Mouse (Mus musculus) limb, embryonic 10.5 days (tissue): ENCODE data around the gene Gm4792. TPM values are rescaled to one million over a fixed set of nuclear protein-coding genes. Genes with fewer than 3 reads are reported as not detected.
A peak's percentile ranks its signal among the peaks of the same experiment; 100 is the strongest.

Source experiments
- DNase-seq: peaks from one replicate; pipeline ENCODE4 v3.0.0-alpha.2; 2017; ENCODE audit warnings: low spot score
- H3K27ac ChIP-seq: fragments of 300-500 bp; sonication (generic); 2 replicates; pipeline ENCODE4 v1.5.1; 2016; ENCODE audit warnings: mild to moderate bottlenecking
- H3K27me3 ChIP-seq: fragments of 300-500 bp; sonication (generic); 2 replicates; pipeline ENCODE4 v1.6.1; 2016; ENCODE audit warnings: low read depth, mild to moderate bottlenecking; ENCODE audit not compliant: poor library complexity, severe bottlenecking
- H3K36me3 ChIP-seq: fragments of 300-500 bp; sonication (generic); 2 replicates; pipeline ENCODE4 v1.6.1; 2016; ENCODE audit warnings: mild to moderate bottlenecking, moderate library complexity
- H3K4me1 ChIP-seq: fragments of 300-500 bp; sonication (generic); 2 replicates; pipeline ENCODE4 v1.6.1; 2016
- H3K4me3 ChIP-seq: fragments of 300-500 bp; sonication (generic); 2 replicates; pipeline ENCODE4 v1.5.1; 2016; ENCODE audit warnings: mild to moderate bottlenecking, moderate library complexity
- H3K9me3 ChIP-seq: fragments of 300-500 bp; sonication (generic); replicated peaks from 2 replicates; pipeline ENCODE4 v1.6.1; 2016; ENCODE audit warnings: mild to moderate bottlenecking
- WGBS: fragments of 180-500 bp; shearing (Covaris S2); methylation state at CpG from one replicate; pipeline ENCODE4 v1.1.7; 2016; 5-methylcytosine and 5-hydroxymethylcytosine counted together
- polyA plus RNA-seq: library from polyadenylated mRNA; unstranded; fragments of >200 nt; fragmentation: Nextera tagmentation; extraction: Ambion mirVana; gene quantifications from 2 replicates; pipeline ENCODE4 v1.2.1, GENCODE M21; 2016

The Gm4792 gene
- polyA plus RNA-seq, 1 experiment from 2014 or later = not detected

DNA sequence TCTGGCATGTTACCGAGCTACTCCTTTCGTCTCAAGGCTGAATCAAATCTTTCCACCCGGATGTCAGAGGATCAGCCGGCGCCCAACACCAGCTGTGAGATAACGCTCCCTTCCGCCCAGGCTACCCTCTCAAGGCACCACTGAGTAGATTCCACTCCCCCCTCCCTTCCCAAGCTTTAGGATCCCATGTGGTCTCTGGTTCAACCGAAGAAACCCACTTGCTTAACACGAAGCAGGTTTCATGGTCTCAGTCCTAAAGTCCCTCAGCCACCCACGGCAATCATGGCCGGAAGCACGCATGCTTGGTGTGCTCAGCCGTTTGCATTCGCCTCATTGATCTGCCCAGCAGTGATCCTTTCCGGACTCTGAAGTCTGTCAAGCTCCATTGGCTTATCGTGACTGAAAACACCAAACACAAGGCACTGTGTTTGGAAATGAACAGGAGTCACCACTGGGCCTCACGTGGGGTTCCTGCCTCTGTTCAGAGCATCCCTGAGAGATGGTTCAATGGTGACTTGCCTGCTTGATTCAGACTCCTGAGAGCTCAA, 45.2 kb downstream of the Gm4792 start:
- no peak overlapping the region for H3K27ac ChIP-seq
- no peak for DNase-seq
- WGBS = 74% methylated on average over 17 of the region's 17 CpGs

DNA sequence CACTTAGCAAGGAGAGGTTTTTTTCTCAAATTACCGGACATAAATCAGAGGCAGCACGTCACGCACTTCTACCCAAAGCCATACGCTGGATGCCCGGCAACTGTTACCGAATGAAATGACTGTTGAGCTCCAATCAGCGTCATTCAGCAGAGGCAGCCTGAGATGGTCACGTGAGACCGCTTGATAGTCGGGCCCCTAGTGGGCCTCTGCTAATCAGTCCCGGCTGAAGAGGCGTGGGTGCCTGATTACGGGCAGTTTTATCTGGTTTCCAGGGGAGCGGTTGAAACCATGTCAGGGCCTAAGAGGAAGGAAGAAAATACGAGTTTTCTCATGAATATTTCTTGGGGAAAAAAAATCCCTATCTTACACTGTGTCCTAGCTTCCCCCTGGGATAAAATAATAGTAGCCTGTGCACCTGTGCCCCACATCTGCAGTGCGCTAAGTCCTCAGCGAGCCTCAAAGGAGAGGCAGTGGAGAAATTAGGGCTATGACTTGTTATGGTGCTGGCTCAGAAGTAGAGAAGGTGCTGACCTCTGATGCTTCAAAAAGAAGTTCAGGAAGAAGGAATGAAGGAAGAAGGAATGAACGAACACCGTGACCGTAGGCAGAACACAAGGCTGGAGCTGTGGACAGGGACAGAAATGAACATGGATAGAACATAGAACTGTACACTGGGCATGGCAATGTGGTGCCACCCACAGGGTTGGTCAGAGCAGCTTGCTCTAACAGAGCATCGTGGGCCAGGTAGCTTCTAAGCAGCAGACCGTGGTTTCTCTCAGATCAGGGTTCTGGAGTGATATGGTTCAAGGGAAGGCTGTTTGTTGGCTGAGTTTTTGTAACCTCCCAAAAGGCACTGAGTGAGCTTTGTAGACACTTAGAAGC, 48.7 kb downstream of the Gm4792 start:
- Histone ChIP-seq H3K4me3 (no peak overlapping the region), H3K27me3 (no peaks in the 10 kb centered on the region), H3K9me3 (no peaks in the 10 kb centered on the region), H3K36me3 (no peaks in the 10 kb centered on the region), H3K27ac (no peak overlapping the region), H3K4me1 (peaks cover 17% of the 10 kb centered on the region)
- WGBS = 47% methylated on average over 22 of the region's 22 CpGs
- peak; percentile 50 for DNase-seq

More for the DNA sequence above, 45.2 kb downstream of the Gm4792 start:
- Histone ChIP-seq H3K27me3 (no peaks in the 10 kb centered on the region), H3K4me3 (no peak overlapping the region), H3K36me3 (no peaks in the 10 kb centered on the region), H3K4me1 (peaks cover 22% of the 10 kb centered on the region), H3K9me3 (no peaks in the 10 kb centered on the region)

DNA sequence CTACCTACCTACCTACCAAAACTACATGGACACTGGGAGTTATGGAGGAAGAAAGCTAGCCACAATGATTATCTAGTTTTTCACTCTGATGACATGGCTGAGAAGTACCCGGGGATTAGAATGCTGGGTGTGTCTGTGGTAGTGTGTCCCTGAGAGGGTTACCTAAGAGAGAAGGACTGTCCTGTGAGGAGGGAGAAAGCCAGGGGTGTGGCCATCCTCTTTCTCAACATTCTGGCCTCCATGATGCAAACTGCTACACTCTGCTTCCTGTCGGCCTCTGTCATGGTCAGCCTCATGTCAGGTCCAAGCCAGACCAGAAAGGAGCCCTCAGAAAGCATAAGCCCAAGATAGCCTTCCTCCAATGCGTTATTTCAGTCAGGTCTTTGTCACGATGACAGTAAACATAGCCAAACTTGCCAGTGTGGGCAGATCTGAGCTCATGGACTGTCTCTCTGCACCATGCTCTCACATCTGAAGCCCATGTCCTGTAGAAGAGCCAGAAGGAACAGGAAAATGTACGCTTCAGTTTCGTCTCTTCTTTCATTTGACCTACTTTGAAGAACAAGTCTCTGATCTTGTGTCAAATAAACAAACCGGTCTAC, 50.7 kb downstream of the Gm4792 start:
- H3K4me1 ChIP-seq = peaks cover 9% of the 10 kb centered on the region
- H3K36me3 ChIP-seq = no peaks in the 10 kb centered on the region
- DNase-seq = no peak
- WGBS = 88% methylated on average over 7 of the region's 7 CpGs
- no peak overlapping the region for H3K27ac ChIP-seq
- H3K4me3 ChIP-seq = no peak overlapping the region
- H3K9me3 ChIP-seq = no peaks in the 10 kb centered on the region
- no peaks in the 10 kb centered on the region for H3K27me3 ChIP-seq

Other genes starting within 250 kb of the Gm4792 start
- 12.1 and 12.7 TPM in 2 replicates for gene Nr2c1, start 150.7 kb downstream of the Gm4792 start, polyA plus RNA-seq
- 495 and 559 TPM in 2 replicates for gene Ndufa12, start 100.0 kb downstream of the Gm4792 start, polyA plus RNA-seq
- 3.9 and 5.7 TPM in 2 replicates for gene Tmcc3, start 13.2 kb upstream of the Gm4792 start, polyA plus RNA-seq